Mouse (Mus musculus) ES-E14 (cell line): ENCODE measurements around the gene Cyba.

Experiments
- CHD2 ChIP-seq: IDR thresholded peaks from 2 replicates; pipeline ENCODE4 v1.6.1; 2014; ENCODE audit warnings: mild to moderate bottlenecking, low read depth, low read length, inconsistent platforms
- ZC3H11A ChIP-seq: IDR thresholded peaks from 2 replicates; pipeline ENCODE4 v1.6.1; 2012; ENCODE audit warnings: low read depth, mild to moderate bottlenecking, inconsistent platforms, low read length, borderline replicate concordance

- TF ChIP-seq CHD2: no peak
- no peak for TF ChIP-seq ZC3H11A
Observed at GRCm38 (mm10) chr8:122469965-122470364, 37.2 kb upstream of the Cyba start.
